ENCODE assay signal across 10 mouse cellular contexts in genomic region chr2:75563253-75563913, GRCm38 (mm10).
DNase-seq lines count a peak whose midpoint lies in the region; ATAC-seq and TF ChIP-seq lines count a peak whose summit lies in the region.
"Had no signal": no experiment of that assay in that cellular context is flagged by ENCODE, and none has a peak within 500 bp of the region (broad histone marks: within the 10 kb centered on the region; RNA-seq: fewer than 3 reads in every experiment).

No protein-coding gene starts in this region.

- no peaks in the 10 kb centered on the region for H3K9me3 ChIP-seq in liver, embryonic 12.5 days (replicated peaks)
- H3K9me3 ChIP-seq in hindbrain, embryonic 13.5 days = no peaks in the 10 kb centered on the region
- H3K9me3 ChIP-seq: embryonic facial prominence, embryonic 12.5 days had no signal

- TF ChIP-seq POLR2A in kidney, adult 2 months (IDR thresholded peaks at IDR 0.05; ENCODE audit: low read depth, low read length) = no peak
- TF ChIP-seq POLR2A in thymus, adult 2 months (IDR thresholded peaks at IDR 0.05; ENCODE audit: control insufficient read depth, extremely low read depth, insufficient read depth, low read length, poor library complexity) = no peak

- no peaks in the 10 kb centered on the region for H3K36me3 ChIP-seq in kidney, adult 2 months (ENCODE audit: control insufficient read depth, insufficient read depth, low read length)
- H3K36me3 ChIP-seq in liver, embryonic 12.5 days = no peaks in the 10 kb centered on the region
- no peaks in the 10 kb centered on the region for H3K36me3 ChIP-seq in thymus, adult 2 months (ENCODE audit: control insufficient read depth, insufficient read depth, low read length)
- H3K36me3 ChIP-seq in hindbrain, embryonic 13.5 days = no peaks in the 10 kb centered on the region
- H3K36me3 ChIP-seq: embryonic facial prominence, embryonic 12.5 days had no signal

- no peak overlapping the region for H3K4me3 ChIP-seq in kidney, adult 2 months (ENCODE audit: insufficient read depth, low read depth, low read length)
- no peak overlapping the region for H3K4me3 ChIP-seq in liver, embryonic 12.5 days
- H3K4me3 ChIP-seq in thymus, adult 2 months (ENCODE audit: control insufficient read depth, insufficient read depth, low read length) = no peak overlapping the region
- no peak overlapping the region for H3K4me3 ChIP-seq in hindbrain, embryonic 13.5 days
- H3K4me3 ChIP-seq: embryonic facial prominence, embryonic 12.5 days had no signal

- whole genome bisulfite sequencing in kidney, adult 2 months = 53% methylated on average over 9 of the region's 9 CpGs
- WGBS in liver, embryonic 12.5 days (ENCODE audit: insufficient replicate concordance) = 21% methylated on average over 9 of the region's 9 CpGs
- 19% methylated on average over 9 of the region's 9 CpGs for WGBS in thymus, adult 2 months
- WGBS in hindbrain, embryonic 13.5 days = 65% methylated on average over 9 of the region's 9 CpGs

- no peak overlapping the region for H3K9ac ChIP-seq in liver, embryonic 12.5 days
- H3K9ac ChIP-seq in hindbrain, embryonic 13.5 days = no peak overlapping the region
- H3K9ac ChIP-seq: embryonic facial prominence, embryonic 12.5 days had no signal

- no peak overlapping the region for H3K27ac ChIP-seq in kidney, adult 2 months (ENCODE audit: insufficient read depth, low read depth, low read length)
- no peak overlapping the region for H3K27ac ChIP-seq in liver, embryonic 12.5 days
- H3K27ac ChIP-seq in thymus, adult 2 months (ENCODE audit: control insufficient read depth, insufficient read depth, low read length) = no peak overlapping the region; the same call in 1 of the 2 replicates
- H3K27ac ChIP-seq in hindbrain, embryonic 13.5 days = no peak overlapping the region
- H3K27ac ChIP-seq: embryonic facial prominence, embryonic 12.5 days had no signal

- TF ChIP-seq CTCF in kidney, adult 2 months (conservative IDR thresholded peaks at IDR 0.05; ENCODE audit: insufficient read depth, insufficient read length, low read depth, low read length) = 0 out of 2 replicates have a peak, but pooled peaks have one; percentile 10
- no peak for TF ChIP-seq CTCF in thymus, adult 2 months (IDR thresholded peaks at IDR 0.05; ENCODE audit: borderline replicate concordance, control insufficient read depth, extremely low read depth, insufficient read depth, low read length, poor library complexity)

- H3K27me3 ChIP-seq in kidney, adult 2 months (replicated peaks; ENCODE audit: control insufficient read depth, insufficient read depth, low read length) = no peaks in the 10 kb centered on the region
- H3K27me3 ChIP-seq in liver, embryonic 12.5 days (replicated peaks) = no peaks in the 10 kb centered on the region
- H3K27me3 ChIP-seq in thymus, adult 2 months (ENCODE audit: control insufficient read depth, insufficient read depth, low read length) = no peaks in the 10 kb centered on the region
- no peaks in the 10 kb centered on the region for H3K27me3 ChIP-seq in hindbrain, embryonic 13.5 days
- H3K27me3 ChIP-seq: embryonic facial prominence, embryonic 12.5 days had no signal

- ATAC-seq in liver, embryonic 12.5 days = 0 out of 2 replicates have a peak, but pooled peaks have one; percentile 27
- ATAC-seq in hindbrain, embryonic 13.5 days (ENCODE audit: low FRiP score) = no peak

- DNase-seq in kidney, adult 2 months = no peak
- no peak for DNase-seq in kidney, adult 8-10 months
- DNase-seq in R1 (ENCODE audit: low read depth, low spot score) = peak; percentile 20
- DNase-seq in thymus, adult 2 months = peak; percentile 36
- DNase-seq in layer of hippocampus, postnatal 25 days (ENCODE audit: extremely low spot score in 1 of 2, low spot score in 1 of 2) = no peak
- DNase-seq in retina, postnatal 1 day = no peak
- DNase-seq: layer of hippocampus, postnatal 36 days had no signal

- no peak overlapping the region for H3K4me2 ChIP-seq in liver, embryonic 12.5 days
- no peak overlapping the region for H3K4me2 ChIP-seq in hindbrain, embryonic 13.5 days
- H3K4me2 ChIP-seq: embryonic facial prominence, embryonic 12.5 days had no signal

- H3K4me1 ChIP-seq in kidney, adult 2 months (ENCODE audit: control insufficient read depth, insufficient read depth, low read length) = peaks cover 3% of the 10 kb centered on the region; the same call in 1 of the 2 replicates
- peaks cover 11% of the 10 kb centered on the region for H3K4me1 ChIP-seq in liver, embryonic 12.5 days
- H3K4me1 ChIP-seq in thymus, adult 2 months (replicated peaks; ENCODE audit: control insufficient read depth, insufficient read depth, low read length) = peaks cover 5% of the 10 kb centered on the region
- 0 out of 2 replicates have a peak, but pooled peaks cover 3% of the 10 kb centered on the region for H3K4me1 ChIP-seq in hindbrain, embryonic 13.5 days (replicated peaks)
- H3K4me1 ChIP-seq: embryonic facial prominence, embryonic 12.5 days had no signal

Comparison
In these comparisons a context has a peak if more than half of its experiments do, and no peak if none do; other contexts are left out.
1. DNase-seq: peak in R1 (single experiment) and thymus, adult 2 months (single experiment); none in kidney, adult 2 months (single experiment), kidney, adult 8-10 months (0 of 2), layer of hippocampus, postnatal 25 days (0 of 2) and retina, postnatal 1 day (single experiment).